ENCODE assay signal across 14 mouse cellular contexts in genomic region chr13:110493002-110493552, GRCm38 (mm10).
A peak's percentile ranks its signal among the peaks of the same experiment; 100 is the strongest.
DNase-seq lines count a peak whose midpoint lies in the region; ATAC-seq and TF ChIP-seq lines count a peak whose summit lies in the region.
"Had no signal": no experiment of that assay in that cellular context is flagged by ENCODE, and none has a peak within 500 bp of the region (broad histone marks: within the 10 kb centered on the region; RNA-seq: fewer than 3 reads in every experiment).

No protein-coding gene starts in this region.

- peak overlapping the region; percentile 56; the same call in 1 of the 2 replicates for H3K27ac ChIP-seq in heart, embryonic 10.5 days
- H3K27ac ChIP-seq in heart, embryonic 11.5 days (ENCODE audit: low read depth, low read length), result no peak overlapping the region
- peak overlapping the region; percentile 31 for H3K27ac ChIP-seq in forebrain, postnatal 0 days (ENCODE audit: low read depth, low read length)
- H3K27ac ChIP-seq in midbrain, embryonic 10.5 days (replicated peaks), result 0 out of 2 replicates have a peak overlapping the region, but pooled peaks have one; percentile 28
- H3K27ac ChIP-seq in neural tube, embryonic 15.5 days (replicated peaks), result no peak overlapping the region
- no peak overlapping the region for H3K27ac ChIP-seq in thymus, adult 2 months (ENCODE audit: control insufficient read depth, insufficient read depth, low read length)
- H3K27ac ChIP-seq: heart, embryonic 13.5 days; liver, embryonic 12.5 days; lung, embryonic 15.5 days had no signal

- H3K4me2 ChIP-seq in heart, embryonic 11.5 days, result no peak overlapping the region
- H3K4me2 ChIP-seq in forebrain, postnatal 0 days (ENCODE audit: low read depth), result peak overlapping the region; percentile 17
- H3K4me2 ChIP-seq in neural tube, embryonic 15.5 days, result peak overlapping the region; percentile 20
- H3K4me2 ChIP-seq: heart, embryonic 13.5 days; liver, embryonic 12.5 days; lung, embryonic 15.5 days had no signal

- H3K27me3 ChIP-seq in heart, embryonic 10.5 days (ENCODE audit: insufficient read depth, poor library complexity, severe bottlenecking), result no peaks in the 10 kb centered on the region
- no peaks in the 10 kb centered on the region for H3K27me3 ChIP-seq in heart, embryonic 11.5 days (ENCODE audit: control insufficient read depth, insufficient read depth, low read length)
- no peaks in the 10 kb centered on the region for H3K27me3 ChIP-seq in forebrain, postnatal 0 days (ENCODE audit: insufficient read depth, low read length)
- no peaks in the 10 kb centered on the region for H3K27me3 ChIP-seq in midbrain, embryonic 10.5 days (ENCODE audit: low read depth, poor library complexity, severe bottlenecking)
- no peaks in the 10 kb centered on the region for H3K27me3 ChIP-seq in neural tube, embryonic 15.5 days (replicated peaks)
- H3K27me3 ChIP-seq in thymus, adult 2 months (ENCODE audit: control insufficient read depth, insufficient read depth, low read length), result no peaks in the 10 kb centered on the region
- H3K27me3 ChIP-seq: heart, embryonic 13.5 days; liver, embryonic 12.5 days; lung, embryonic 15.5 days had no signal

- no peak for TF ChIP-seq POLR2A in thymus, adult 2 months (IDR thresholded peaks at IDR 0.05; ENCODE audit: control insufficient read depth, extremely low read depth, insufficient read depth, low read length, poor library complexity)

- no peak for ATAC-seq in heart, embryonic 11.5 days (replicated peaks; ENCODE audit: insufficient number of reproducible peaks, low FRiP score, low TSS enrichment)
- peak; percentile 34; the same call in 1 of the 2 replicates for ATAC-seq in forebrain, postnatal 0 days
- ATAC-seq in neural tube, embryonic 15.5 days (ENCODE audit: low FRiP score), result no peak
- no peak for ATAC-seq in monocyte, adult 5-6 weeks (replicated peaks; ENCODE audit: insufficient number of reproducible peaks, low FRiP score, low TSS enrichment, poor library complexity, severe bottlenecking)
- ATAC-seq: liver, embryonic 12.5 days had no signal

- no peak overlapping the region for H3K9ac ChIP-seq in heart, embryonic 11.5 days (ENCODE audit: low read depth, low read length)
- no peak overlapping the region for H3K9ac ChIP-seq in forebrain, postnatal 0 days
- no peak overlapping the region for H3K9ac ChIP-seq in neural tube, embryonic 15.5 days (replicated peaks)
- H3K9ac ChIP-seq: heart, embryonic 13.5 days; liver, embryonic 12.5 days; lung, embryonic 15.5 days had no signal

- H3K9me3 ChIP-seq in heart, embryonic 10.5 days, result no peaks in the 10 kb centered on the region
- no peaks in the 10 kb centered on the region for H3K9me3 ChIP-seq in heart, embryonic 11.5 days (replicated peaks; ENCODE audit: control insufficient read depth, low read length)
- H3K9me3 ChIP-seq in forebrain, postnatal 0 days (ENCODE audit: low read length), result no peaks in the 10 kb centered on the region
- H3K9me3 ChIP-seq in midbrain, embryonic 10.5 days (replicated peaks), result no peaks in the 10 kb centered on the region
- H3K9me3 ChIP-seq in neural tube, embryonic 15.5 days (replicated peaks), result no peaks in the 10 kb centered on the region
- H3K9me3 ChIP-seq: heart, embryonic 13.5 days; liver, embryonic 12.5 days; lung, embryonic 15.5 days had no signal

- WGBS in heart, embryonic 10.5 days, result 86% methylated on average over 7 of the region's 7 CpGs
- 86% methylated on average over 7 of the region's 7 CpGs for WGBS in heart, embryonic 11.5 days (ENCODE audit: insufficient replicate concordance)
- WGBS in forebrain, postnatal 0 days, result 33% methylated on average over 7 of the region's 7 CpGs
- WGBS in midbrain, embryonic 10.5 days, result 79% methylated on average over 7 of the region's 7 CpGs
- 71% methylated on average over 7 of the region's 7 CpGs for WGBS in neural tube, embryonic 15.5 days
- 87% methylated on average over 7 of the region's 7 CpGs for WGBS in thymus, adult 2 months

- H3K4me3 ChIP-seq in heart, embryonic 10.5 days, result no peak overlapping the region
- no peak overlapping the region for H3K4me3 ChIP-seq in heart, embryonic 11.5 days (ENCODE audit: low read depth, low read length)
- H3K4me3 ChIP-seq in forebrain, postnatal 0 days (ENCODE audit: low read depth, low read length), result no peak overlapping the region
- H3K4me3 ChIP-seq in midbrain, embryonic 10.5 days, result no peak overlapping the region
- H3K4me3 ChIP-seq in neural tube, embryonic 15.5 days (replicated peaks), result no peak overlapping the region
- H3K4me3 ChIP-seq in thymus, adult 2 months (ENCODE audit: control insufficient read depth, insufficient read depth, low read length), result no peak overlapping the region
- H3K4me3 ChIP-seq: heart, embryonic 13.5 days; liver, embryonic 12.5 days; lung, embryonic 15.5 days had no signal

- H3K4me1 ChIP-seq in heart, embryonic 10.5 days, result peaks cover 8% of the 10 kb centered on the region
- H3K4me1 ChIP-seq in heart, embryonic 11.5 days (ENCODE audit: control insufficient read depth, insufficient read depth, low read length), result no peaks in the 10 kb centered on the region
- H3K4me1 ChIP-seq in forebrain, postnatal 0 days (ENCODE audit: insufficient read depth), result peaks cover 11% of the 10 kb centered on the region; the same call in 1 of the 2 replicates
- H3K4me1 ChIP-seq in midbrain, embryonic 10.5 days, result peaks cover 12% of the 10 kb centered on the region
- H3K4me1 ChIP-seq in neural tube, embryonic 15.5 days, result peaks cover 8% of the 10 kb centered on the region
- no peaks in the 10 kb centered on the region for H3K4me1 ChIP-seq in thymus, adult 2 months (replicated peaks; ENCODE audit: control insufficient read depth, insufficient read depth, low read length)
- H3K4me1 ChIP-seq: liver, embryonic 12.5 days had no signal

- no peaks in the 10 kb centered on the region for H3K36me3 ChIP-seq in heart, embryonic 10.5 days
- no peaks in the 10 kb centered on the region for H3K36me3 ChIP-seq in heart, embryonic 11.5 days (ENCODE audit: control insufficient read depth, insufficient read depth, low read length)
- H3K36me3 ChIP-seq in forebrain, postnatal 0 days (ENCODE audit: insufficient read depth), result no peaks in the 10 kb centered on the region
- no peaks in the 10 kb centered on the region for H3K36me3 ChIP-seq in midbrain, embryonic 10.5 days
- H3K36me3 ChIP-seq in neural tube, embryonic 15.5 days, result no peaks in the 10 kb centered on the region
- no peaks in the 10 kb centered on the region for H3K36me3 ChIP-seq in thymus, adult 2 months (ENCODE audit: control insufficient read depth, insufficient read depth, low read length)
- H3K36me3 ChIP-seq: heart, embryonic 13.5 days; liver, embryonic 12.5 days; lung, embryonic 15.5 days had no signal

- no peak for DNase-seq in heart, embryonic 10.5 days (ENCODE audit: low spot score)
- DNase-seq in forebrain, postnatal 0 days, result peak; percentile 20
- no peak for DNase-seq in midbrain, embryonic 10.5 days (ENCODE audit: low spot score)
- DNase-seq in spleen, postnatal 14 days (ENCODE audit: low spot score in 2 of 2), result no peak
- DNase-seq in thymus, adult 2 months, result no peak
- DNase-seq: cerebellum, adult 18-20 months; kidney, adult 18-20 months; kidney, postnatal 14 days had no signal

- TF ChIP-seq CTCF in forebrain, postnatal 0 days (IDR thresholded peaks at IDR 0.05; ENCODE audit: low read depth), result no peak
- no peak for TF ChIP-seq CTCF in thymus, adult 2 months (IDR thresholded peaks at IDR 0.05; ENCODE audit: borderline replicate concordance, control insufficient read depth, extremely low read depth, insufficient read depth, low read length, poor library complexity)

Comparison
In these comparisons a context has a peak if more than half of its experiments do, and no peak if none do; other contexts are left out.
1. H3K27ac ChIP-seq: peak in heart, embryonic 10.5 days (single experiment), forebrain, postnatal 0 days (single experiment) and midbrain, embryonic 10.5 days (single experiment); none in heart, embryonic 11.5 days (single experiment), neural tube, embryonic 15.5 days (single experiment) and thymus, adult 2 months (single experiment).